Mouse (Mus musculus): Measurements from ENCODE around the gene Slc22a7.

GRCm38 (mm10) chr17:46428761-46429414 lies 9.4 kb downstream of the Slc22a7 start, which contains the start of gene Crip3:
- TF ChIP-seq CTCF (IDR thresholded peaks at IDR 0.05; ENCODE audit: extremely low read depth, insufficient read depth, low read length) = no peak
- no peak for TF ChIP-seq POLR2A (IDR thresholded peaks at IDR 0.05; ENCODE audit: extremely low read depth, insufficient read depth, low read length)

All from cortical plate, adult 2 months (tissue).